Mouse (Mus musculus) ES-CJ7 (cell line): ENCODE measurements at regions not wholly inside any gene's neighbourhood (a gene's known extent, or its start where the extent isn't known, plus 50 kb on each side); places are given as distances from the start of the nearest gene placed in this dataset.
"Not testable (repeated sequence)": the region's sequence is repeated elsewhere in the genome, so short reads cannot be mapped to it uniquely, and the experiment has no call there.

ENCODE experiments used
- DNase-seq: peaks from one replicate; pipeline ENCODE4 v3.0.0; 2011; ENCODE audit warnings: low read depth, low spot score

DNA sequence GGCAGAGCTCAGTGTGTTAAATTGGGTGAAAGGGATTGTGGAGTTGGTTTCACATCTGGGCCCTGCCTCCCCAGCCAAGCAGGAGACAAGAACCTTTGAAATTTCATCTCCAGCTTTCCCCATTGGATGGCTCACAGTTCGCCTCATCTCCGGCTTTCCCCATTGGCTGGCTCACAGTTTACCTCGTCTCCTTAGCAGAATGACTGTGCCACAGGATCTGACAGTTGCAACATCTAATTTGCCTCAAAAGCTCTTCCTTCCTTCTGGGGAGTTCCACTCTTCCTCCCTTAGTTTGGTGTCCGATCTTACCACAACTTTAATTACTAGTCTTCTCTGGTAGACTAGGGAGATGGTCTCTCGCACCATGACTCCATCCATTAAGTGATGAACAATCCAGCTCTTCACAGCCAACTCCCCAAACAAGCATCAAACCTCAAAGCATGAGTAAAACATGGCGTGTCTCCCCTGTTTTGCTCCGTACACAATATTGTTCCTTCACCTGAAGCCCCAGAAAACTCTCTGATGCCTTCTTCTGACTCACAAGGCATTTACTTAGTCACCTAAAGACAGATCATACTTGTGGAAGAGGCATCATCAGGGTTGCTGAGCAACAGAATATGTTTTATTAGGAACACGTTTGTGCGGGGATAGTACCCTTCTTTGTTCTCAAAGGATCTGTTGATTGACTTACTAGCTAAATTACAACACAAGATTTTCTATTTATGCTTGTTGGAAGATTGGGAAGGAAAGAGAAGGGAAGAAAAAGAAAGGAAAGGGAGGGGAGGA, 199.1 kb upstream of the Serp2 start:
- DNase-seq: no peak

- DNase-seq: no peak
Observed at GRCm38 (mm10) chr14:76753734-76754133, 197.0 kb upstream of the Serp2 start.

- no peak for DNase-seq
Observed at GRCm38 (mm10) chr14:76749178-76749577, 192.5 kb upstream of the Serp2 start.

DNA sequence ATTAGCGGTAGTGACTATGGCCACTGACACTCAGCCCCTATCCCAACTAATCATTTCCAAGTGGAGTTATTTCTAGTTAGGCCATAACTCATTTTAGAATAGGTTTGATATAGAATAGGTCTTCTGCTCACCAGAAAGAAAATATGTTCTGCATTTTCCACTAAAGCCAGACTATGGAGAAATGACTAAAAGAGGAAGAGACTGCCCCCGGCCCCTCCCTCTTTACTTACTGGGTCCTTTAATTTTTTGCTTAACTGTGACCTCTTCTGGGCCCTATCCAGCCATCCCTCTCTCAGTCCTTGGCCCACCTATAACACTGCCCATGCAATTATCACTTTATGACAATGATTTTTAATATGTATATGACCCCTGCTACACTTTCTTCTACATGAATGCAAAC, 192.0 kb upstream of the Serp2 start:
- no peak for DNase-seq

DNA sequence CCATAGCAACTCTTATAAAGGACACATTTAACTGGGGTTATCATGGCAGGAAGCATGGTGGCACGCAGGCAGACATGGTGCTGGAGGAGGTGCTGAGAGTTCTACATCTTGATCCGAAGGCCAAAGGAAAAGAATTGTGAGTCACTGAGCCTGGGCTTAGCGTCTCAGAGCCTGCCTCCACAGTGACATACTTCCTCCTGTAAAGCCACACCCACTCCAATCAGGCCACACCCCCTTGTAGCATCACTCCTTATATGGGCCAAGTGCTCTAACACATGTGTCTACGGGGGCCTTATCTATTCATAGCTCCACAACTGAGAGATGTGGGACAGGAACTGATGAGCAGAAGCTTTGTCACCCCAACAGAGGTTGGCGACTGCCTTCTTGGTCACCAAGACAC, 191.1 kb upstream of the Serp2 start:
- peak; percentile 54 for DNase-seq

DNA sequence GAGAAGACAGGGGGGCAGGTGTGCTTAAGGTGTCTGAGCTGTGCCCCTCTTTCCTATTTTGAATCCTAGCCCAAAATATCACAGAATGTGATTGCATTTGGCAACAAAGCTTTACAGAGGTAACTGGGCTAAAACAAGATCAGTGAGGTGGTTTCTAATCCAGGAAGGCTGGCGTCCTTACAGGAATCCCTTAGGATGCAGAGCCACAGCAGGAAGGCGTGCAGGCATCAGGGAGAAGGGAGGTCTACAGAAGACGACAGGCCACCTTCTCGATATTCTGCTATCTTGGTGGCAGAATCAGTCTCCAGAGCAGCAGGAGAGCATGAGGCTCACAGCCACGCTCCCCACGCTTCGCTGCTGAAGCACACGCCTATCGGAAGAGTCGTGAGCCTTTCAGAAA, 189.6 kb upstream of the Serp2 start:
- no peak for DNase-seq

DNA sequence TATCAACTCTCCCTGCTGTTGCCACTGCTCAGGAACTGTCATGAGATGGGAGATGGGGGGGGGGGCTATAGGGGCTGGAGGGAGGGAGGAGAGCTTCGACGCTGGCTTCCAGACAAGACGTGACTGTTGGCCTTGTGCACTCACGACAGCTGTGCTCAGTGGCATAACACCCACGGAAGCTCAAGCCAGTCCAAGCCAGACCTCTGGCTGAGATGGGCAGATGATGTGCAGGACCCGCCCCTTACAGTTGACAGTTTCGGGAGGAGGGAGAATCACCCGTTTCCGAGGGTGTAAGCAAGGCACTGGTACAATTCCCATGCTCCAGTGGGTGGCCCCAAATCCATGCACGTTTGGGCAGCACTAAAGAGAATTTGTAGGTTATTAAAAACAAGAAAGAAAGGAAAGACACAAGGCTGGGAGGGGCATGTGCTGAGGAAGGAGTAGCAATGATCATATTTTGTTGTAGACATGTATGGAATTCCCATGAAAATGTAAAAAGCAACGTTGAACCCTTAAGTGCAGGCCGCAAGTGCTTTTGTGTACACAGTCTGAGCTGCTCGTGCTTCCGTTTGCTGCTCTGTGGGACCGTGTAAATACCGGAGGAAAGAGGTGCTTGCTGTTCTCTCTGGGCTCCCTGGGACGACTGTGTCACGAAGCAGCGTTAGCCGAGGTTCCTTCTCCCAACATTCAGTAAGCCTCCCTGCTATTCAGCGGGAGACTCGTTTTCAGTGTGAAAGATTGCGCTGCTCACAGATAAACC, 188.2 kb upstream of the Serp2 start:
- no peak for DNase-seq

DNA sequence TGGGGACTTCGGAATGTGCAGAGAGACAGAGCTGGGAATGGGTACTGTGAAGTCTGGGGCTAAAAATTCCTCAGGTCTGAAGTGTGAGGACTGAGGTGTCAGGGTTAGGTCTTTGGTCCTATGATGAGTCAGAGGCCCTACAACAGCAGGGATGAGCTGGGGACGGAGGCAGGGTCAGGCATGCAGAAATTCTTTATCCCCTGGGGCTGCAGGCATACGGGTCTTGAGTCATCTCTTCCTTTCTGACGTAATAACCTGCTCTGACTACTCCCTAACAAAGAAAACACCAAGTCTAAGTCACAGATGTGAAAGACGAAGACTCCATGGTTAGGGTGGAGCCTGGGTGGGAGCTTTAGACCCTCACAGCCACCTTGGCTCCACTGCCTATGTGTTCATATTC, 185.6 kb upstream of the Serp2 start:
- no peak for DNase-seq

DNA sequence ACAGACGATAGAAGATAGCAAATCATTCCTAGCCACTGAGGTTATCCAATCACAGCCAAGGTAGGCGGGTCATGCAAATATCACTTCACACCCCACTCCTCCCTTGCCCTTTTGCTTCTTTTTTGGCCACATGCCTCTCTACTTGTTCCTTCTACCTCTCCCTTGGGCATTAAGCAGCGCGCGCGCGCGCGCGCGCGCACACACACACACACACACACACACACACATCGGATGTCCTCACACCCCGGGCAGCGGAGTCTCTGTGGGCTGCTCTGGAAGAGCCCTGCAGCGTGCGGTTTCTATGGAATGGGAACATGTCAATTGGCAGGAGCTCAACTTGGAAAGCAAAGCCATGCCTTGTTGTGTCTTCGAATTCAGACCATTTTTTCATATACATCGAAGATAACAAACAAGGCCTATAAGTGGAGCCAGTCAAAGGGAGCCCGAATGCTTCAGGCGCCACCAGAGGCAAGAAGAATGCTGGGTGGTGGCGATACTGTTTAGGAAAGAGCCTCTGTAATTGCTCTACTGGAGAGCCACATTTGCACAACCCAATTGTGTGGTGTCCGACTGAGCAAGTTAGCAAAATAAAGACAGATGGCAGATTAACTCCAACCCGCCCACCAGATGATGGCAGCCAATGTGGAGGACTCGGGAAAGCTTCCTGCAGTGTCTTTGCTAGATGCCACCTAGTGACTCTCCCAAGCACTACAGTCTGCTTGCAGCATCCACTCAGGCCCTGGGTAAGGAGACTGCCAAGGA, 183.3 kb upstream of the Serp2 start:
- DNase-seq: peak; percentile 94

- no peak for DNase-seq
Observed at GRCm38 (mm10) chr14:76735997-76736396, 179.3 kb upstream of the Serp2 start.

GRCm38 (mm10) chr14:76735107-76735506, 178.4 kb upstream of the Serp2 start:
- peak; percentile 21 for DNase-seq

DNA sequence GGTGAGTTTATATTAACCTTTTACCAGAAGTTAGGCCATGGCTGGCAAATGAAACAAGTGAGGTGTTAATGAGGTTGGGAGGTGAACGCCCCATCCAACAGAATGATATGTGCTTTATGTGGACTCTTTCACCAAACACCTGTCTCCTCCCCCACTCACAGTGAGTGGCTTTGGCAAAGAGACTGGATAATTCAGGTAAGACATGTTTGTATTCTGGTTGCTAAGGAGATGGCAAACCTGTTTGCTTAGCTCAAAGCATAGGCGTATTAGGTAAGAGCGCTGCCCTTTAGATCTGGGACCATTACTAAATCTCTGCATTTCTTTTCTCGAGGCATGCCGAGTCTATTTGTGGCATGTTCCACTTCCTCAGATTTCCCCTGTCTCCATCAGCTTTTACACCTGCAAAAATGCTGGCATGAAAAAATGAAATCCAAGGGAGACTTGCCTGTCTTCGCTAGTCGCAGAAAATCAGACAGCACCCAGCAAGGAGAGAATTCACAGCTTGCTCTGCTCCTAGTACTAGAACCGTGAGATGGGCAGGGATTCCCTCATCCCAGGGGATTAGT, 176.7 kb upstream of the Serp2 start:
- DNase-seq: no peak

DNA sequence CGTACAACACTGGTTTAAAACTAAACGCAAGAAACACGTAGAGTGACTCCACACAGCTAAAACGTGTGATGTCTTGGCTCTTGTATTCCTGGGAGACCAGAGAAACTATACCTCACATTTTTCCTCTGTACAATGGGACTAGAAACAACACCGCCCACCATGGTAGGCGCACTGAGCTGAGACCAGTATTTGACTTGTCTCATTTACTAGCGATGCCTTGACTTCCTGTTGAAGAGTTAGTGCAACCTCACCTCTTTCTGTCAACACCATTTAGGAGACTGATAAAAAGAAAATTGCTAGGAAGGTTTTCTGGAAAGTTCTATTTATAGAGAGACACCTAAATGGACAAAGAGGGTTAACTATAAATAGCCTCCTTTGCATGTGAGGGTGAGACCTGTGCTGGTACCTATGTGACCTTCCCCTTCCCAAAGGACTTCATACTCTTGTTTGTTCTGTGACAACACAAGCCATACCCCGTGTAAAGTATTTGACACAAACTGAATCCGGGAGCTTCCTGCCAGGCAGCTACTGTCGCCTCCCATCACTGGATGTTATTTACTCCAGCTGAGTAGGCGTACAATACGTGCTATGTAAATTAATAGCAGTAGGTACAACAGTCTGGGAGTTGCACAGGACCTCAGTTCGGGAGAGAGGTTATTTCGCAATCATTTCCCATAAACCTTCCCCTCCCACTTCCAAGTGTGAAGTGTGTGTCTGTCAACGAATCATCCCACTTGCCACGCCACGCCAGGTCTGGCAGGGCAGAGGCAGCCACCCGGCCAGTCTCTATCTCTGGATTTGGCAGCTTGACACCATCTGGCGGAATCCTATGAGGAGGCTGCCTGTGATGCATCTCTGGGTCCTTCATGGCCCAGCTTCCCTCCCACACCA, 174.7 kb upstream of the Serp2 start:
- no peak for DNase-seq

- DNase-seq: no peak
Observed at GRCm38 (mm10) chr14:76725844-76726243, 169.2 kb upstream of the Serp2 start.

GRCm38 (mm10) chr14:76725231-76725630, 168.5 kb upstream of the Serp2 start:
- not testable (repeated sequence) for DNase-seq

DNA sequence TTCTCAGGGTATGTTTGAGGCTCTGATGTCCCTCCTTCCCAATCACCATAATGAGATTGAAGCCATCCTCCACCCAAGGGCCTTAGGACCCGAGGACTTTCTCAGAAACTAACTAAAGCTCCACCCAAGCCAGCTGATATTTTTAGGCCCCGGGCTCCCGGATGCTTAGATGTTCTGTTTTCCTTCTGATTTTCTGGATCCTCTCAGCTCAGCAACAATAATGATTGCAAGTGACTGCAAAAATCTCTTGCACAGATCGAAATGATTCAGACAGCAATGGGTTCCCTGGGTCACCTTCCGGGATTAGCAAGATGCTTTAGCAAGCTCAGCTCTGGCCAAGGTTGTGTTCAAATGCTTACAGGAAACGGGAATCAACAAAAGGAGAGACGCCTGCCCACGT, 168.1 kb upstream of the Serp2 start:
- DNase-seq: no peak

GRCm38 (mm10) chr14:76724395-76724794, 167.7 kb upstream of the Serp2 start:
- no peak for DNase-seq

GRCm38 (mm10) chr14:76723551-76723950, 166.9 kb upstream of the Serp2 start:
- no peak for DNase-seq

DNA sequence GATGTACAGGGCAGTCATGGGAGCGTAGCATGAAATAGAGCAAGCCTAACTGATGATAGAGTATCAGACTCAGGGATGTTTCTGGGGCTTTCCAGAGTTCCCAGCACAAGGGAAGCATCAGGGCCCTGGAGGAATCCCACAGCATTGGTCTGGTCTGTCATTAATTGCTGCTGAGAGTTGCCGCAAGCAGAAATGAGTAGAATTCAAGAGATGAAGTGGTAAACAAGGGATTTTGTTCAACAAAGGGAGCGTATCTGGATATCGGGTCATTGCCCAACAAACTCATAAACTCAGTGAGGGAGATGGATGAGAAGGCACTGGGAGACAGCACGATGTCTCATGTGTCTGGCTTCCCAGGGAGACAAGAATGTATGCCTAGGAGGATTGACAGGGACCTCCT, 165.6 kb upstream of the Serp2 start:
- DNase-seq: no peak

- DNase-seq: no peak
Observed at GRCm38 (mm10) chr14:76721751-76722150, 165.1 kb upstream of the Serp2 start.

DNA sequence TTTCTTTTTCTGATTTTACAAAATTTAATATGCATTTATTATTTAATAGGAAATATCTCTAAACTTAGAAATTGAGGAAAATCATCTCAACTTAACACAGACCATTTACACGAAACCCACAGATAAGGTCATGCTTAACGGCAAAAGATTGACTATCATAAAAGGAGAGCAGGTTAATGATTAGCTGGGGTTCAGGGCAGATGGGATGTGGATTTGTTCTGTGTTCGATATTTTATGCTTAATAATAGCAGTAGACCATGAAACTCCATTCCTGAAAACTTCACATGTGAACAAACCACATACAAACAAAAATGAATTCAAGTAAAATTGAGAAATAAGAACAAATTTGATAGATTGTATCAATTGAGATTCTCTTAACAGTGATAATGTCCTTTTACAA, 160.4 kb upstream of the Serp2 start:
- DNase-seq: no peak
